Mouse (Mus musculus) testis, adult 2 months (tissue): ENCODE results near the gene Snap91.

ENCODE experiments used
- CTCF ChIP-seq: fragments of 200-500 bp; IDR thresholded peaks from 2 replicates; pipeline ENCODE4 v1.5.1; 2012; ENCODE audit warnings: low read depth, mild to moderate bottlenecking, inconsistent platforms, low read length, moderate library complexity; ENCODE audit not compliant: control insufficient read depth, insufficient read depth, insufficient replicate concordance
- POLR2A ChIP-seq: fragments of 200-500 bp; IDR thresholded peaks from 2 replicates; pipeline ENCODE4 v1.6.1; 2012; ENCODE audit warnings: low read depth, mild to moderate bottlenecking, inconsistent platforms, low read length, moderate library complexity; ENCODE audit not compliant: control insufficient read depth

DNA sequence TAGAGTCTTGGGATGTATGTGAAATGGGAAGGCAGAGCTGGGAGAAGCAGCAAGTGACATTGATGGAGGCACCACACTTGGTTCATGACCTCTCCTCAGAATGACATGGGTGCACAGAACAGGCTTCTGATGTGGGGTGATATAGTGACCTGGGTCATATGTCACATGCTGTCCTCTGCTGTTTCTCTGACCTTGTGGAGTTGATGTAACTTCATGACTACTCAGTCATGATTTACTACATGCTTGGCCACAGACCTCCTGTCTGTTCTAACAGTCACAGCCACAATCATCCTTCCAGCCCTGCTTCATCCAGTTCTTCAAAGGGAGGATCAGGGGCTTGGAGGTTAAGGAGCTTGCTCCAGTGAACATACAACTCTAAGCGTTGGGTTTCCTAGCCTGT is 142.4 kb downstream of the Snap91 start:
- TF ChIP-seq CTCF (no peak), POLR2A (no peak)
